In the genomic region with DNA sequence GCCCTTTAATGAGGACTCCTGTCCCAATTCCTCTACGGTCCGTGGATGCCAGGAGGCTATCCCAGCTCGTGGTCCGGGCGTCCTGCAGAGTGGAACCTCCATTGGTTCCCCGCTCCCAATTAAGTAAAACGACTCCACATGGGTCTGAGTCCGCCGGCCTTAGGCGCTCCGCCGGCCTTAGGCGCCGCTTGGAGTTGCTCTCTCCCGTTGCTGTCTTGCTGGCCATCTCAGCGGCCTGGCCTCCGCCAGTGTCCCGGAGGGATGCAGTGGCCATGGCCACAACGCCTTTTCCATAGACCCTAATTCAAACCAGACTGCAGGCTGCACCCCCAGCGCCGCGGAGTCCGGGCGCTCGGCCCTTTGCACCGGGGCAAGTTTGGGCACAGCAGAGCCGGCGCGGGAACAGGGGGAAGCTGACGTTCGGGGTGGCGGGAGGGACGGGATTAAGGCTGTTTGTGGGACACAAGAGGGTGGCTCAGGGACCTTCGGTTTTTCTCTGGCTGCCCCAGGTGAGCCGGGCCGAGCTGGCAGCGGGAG, we compare ENCODE assay signal across 8 mouse cellular contexts. TPM values are rescaled to one million over a fixed set of nuclear protein-coding genes. Genes with fewer than 3 reads are reported as not detected.
DNase-seq lines count a peak whose midpoint lies in the region; ATAC-seq lines count a peak whose summit lies in the region.

No protein-coding gene starts in this region.

- peak; percentile 42 for DNase-seq in cerebellum, adult 11 months
- no peak for DNase-seq in cerebellum, adult 11-12 months
- peak; percentile 51 for DNase-seq in thymus, postnatal 4 days
- DNase-seq in thymus, postnatal 36 days = no peak
- peak; percentile 8 for DNase-seq in liver, embryonic 13.5 days
- peak; percentile 19 for DNase-seq in splenic B cell, adult 2 months (ENCODE audit: low read depth, low spot score)
- no peak for DNase-seq in thymus, adult 18-20 months

- H3K9ac ChIP-seq in heart, embryonic 14.5 days (ENCODE audit: low read length) = peak overlapping the region; percentile 84
- H3K9ac ChIP-seq in liver, embryonic 13.5 days = peak overlapping the region; percentile 79

- H3K27me3 ChIP-seq in heart, embryonic 14.5 days (ENCODE audit: control insufficient read depth, insufficient read depth, low read length) = no peaks in the 10 kb centered on the region
- peaks cover 44% of the 10 kb centered on the region for H3K27me3 ChIP-seq in liver, embryonic 13.5 days
- no peaks in the 10 kb centered on the region for H3K27me3 ChIP-seq in splenic B cell, adult 2 months (ENCODE audit: control insufficient read depth, insufficient read depth, low read length, poor library complexity, severe bottlenecking)

- under 1% methylated on average over 37 of the region's 37 CpGs for WGBS in heart, embryonic 14.5 days
- WGBS in liver, embryonic 13.5 days (ENCODE audit: insufficient replicate concordance) = under 1% methylated on average over 34 of the region's 37 CpGs

- H3K4me3 ChIP-seq in heart, embryonic 14.5 days (ENCODE audit: control insufficient read depth in 1 of 2, insufficient read depth in 1 of 2, low read depth in 1 of 2, low read length in 2 of 2) = peak overlapping the region; percentile 67 to 78
- H3K4me3 ChIP-seq in liver, embryonic 13.5 days (replicated peaks) = peak overlapping the region; percentile 71

- H3K36me3 ChIP-seq in heart, embryonic 14.5 days (ENCODE audit: control insufficient read depth, insufficient read depth, low read length) = no peaks in the 10 kb centered on the region
- no peaks in the 10 kb centered on the region for H3K36me3 ChIP-seq in liver, embryonic 13.5 days
- no peaks in the 10 kb centered on the region for H3K36me3 ChIP-seq in splenic B cell, adult 2 months (ENCODE audit: control insufficient read depth, insufficient read depth, low read length, poor library complexity, severe bottlenecking)

- H3K4me1 ChIP-seq in heart, embryonic 14.5 days (ENCODE audit: control insufficient read depth in 2 of 2, insufficient read depth in 2 of 2, low read length in 2 of 2) = peaks cover 7 to 13% of the 10 kb centered on the region in 2 experiments; a peak in 3 of 4 replicates
- H3K4me1 ChIP-seq in liver, embryonic 13.5 days (replicated peaks) = peaks cover 55% of the 10 kb centered on the region

- peak overlapping the region; percentile 92 for H3K4me2 ChIP-seq in heart, embryonic 14.5 days (ENCODE audit: low read length)
- peak overlapping the region; percentile 96 for H3K4me2 ChIP-seq in liver, embryonic 13.5 days

- no peaks in the 10 kb centered on the region for H3K9me3 ChIP-seq in heart, embryonic 14.5 days (ENCODE audit: control insufficient read depth, low read length)
- H3K9me3 ChIP-seq in liver, embryonic 13.5 days (replicated peaks) = no peaks in the 10 kb centered on the region

- peak; percentile 6; the same call in 1 of the 2 replicates for ATAC-seq in heart, embryonic 14.5 days (ENCODE audit: insufficient number of reproducible peaks, insufficient read depth, low FRiP score, low read depth)
- peak; percentile 10; the same call in 1 of the 2 replicates for ATAC-seq in liver, embryonic 13.5 days (ENCODE audit: low read depth)

- H3K27ac ChIP-seq in heart, embryonic 14.5 days (replicated peaks in 1 of 2; ENCODE audit: control insufficient read depth in 1 of 2, insufficient read depth in 1 of 2, low read depth in 2 of 2, low read length in 2 of 2) = peak overlapping the region; percentile 41 to 67; a peak in 3 of 4 replicates
- H3K27ac ChIP-seq in liver, embryonic 13.5 days = peak overlapping the region; percentile 58

RNA-seq across cellular contexts. Expression of a gene that starts 0.8 kb away (rescaled TPM):
- polyA plus RNA-seq in heart, embryonic 14.5 days (2014; fragmentation: Nextera tagmentation; extraction: Ambion mirVana) = 25.8 and 31.4 TPM in 2 replicates
- polyA plus RNA-seq in liver, embryonic 13.5 days (2015; fragmentation: Nextera tagmentation; extraction: Ambion mirVana) = 23.3 and 29.6 TPM in 2 replicates

Comparison
In these comparisons a context has a peak if more than half of its experiments do, and no peak if none do; other contexts are left out.
1. DNase-seq: peak in cerebellum, adult 11 months (single experiment), thymus, postnatal 4 days (single experiment), liver, embryonic 13.5 days (single experiment) and splenic B cell, adult 2 months (single experiment); none in cerebellum, adult 11-12 months (single experiment), thymus, postnatal 36 days (0 of 2) and thymus, adult 18-20 months (0 of 2).